Mouse (Mus musculus): ENCODE measurements around the gene Tusc2. TPM values are rescaled to one million over a fixed set of nuclear protein-coding genes. Genes with fewer than 3 reads are reported as not detected.
A peak's percentile ranks its signal among the peaks of the same experiment; 100 is the strongest.

Gene Tusc2
- polyA plus RNA-seq, 1 experiment from 2014 or later: 93.0 TPM

DNA sequence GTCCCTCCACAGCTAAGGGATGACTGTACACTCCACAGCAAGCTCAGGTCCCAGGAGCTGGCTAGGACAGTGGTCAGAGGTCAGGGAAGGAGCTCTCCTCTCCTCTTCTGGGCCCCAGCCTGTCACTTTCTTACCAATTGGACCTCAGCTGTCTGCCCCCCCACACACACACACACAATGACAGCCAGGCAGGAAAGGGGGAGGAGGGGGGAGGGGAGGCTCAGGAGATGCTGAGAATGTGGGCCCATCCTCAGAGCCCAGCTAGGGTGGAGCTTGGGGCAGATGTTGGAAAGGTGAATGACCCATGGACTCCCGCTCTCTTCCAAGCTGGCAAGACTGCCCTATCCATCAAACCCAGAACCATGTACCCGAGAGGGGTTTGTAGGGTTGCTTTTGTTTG, 44.0 kb downstream of the Tusc2 start:
- Histone ChIP-seq H3K27me3 (ENCODE audit: control insufficient read depth, insufficient read depth, low read length) (no peaks in the 10 kb centered on the region), H3K4me2 (ENCODE audit: low read depth) (peak overlapping the region; percentile 2; the same call in 1 of the 2 replicates), H3K9ac (ENCODE audit: low read length) (no peak overlapping the region), H3K27ac (ENCODE audit: low read depth, low read length) (no peak overlapping the region), H3K4me1 (ENCODE audit: control insufficient read depth, insufficient read depth, low read length) (peaks cover 37% of the 10 kb centered on the region), H3K4me3 (ENCODE audit: low read depth, low read length) (no peak overlapping the region), H3K9me3 (ENCODE audit: control insufficient read depth, low read length) (no peaks in the 10 kb centered on the region), H3K36me3 (ENCODE audit: control insufficient read depth, insufficient read depth, low read length) (no peaks in the 10 kb centered on the region)
- WGBS: 52% methylated on average over 2 of the region's 2 CpGs
- ATAC-seq (ENCODE audit: insufficient read depth, low FRiP score, low TSS enrichment): no peak
- no peak for DNase-seq (ENCODE audit: low spot score)

GRCm38 (mm10) chr9:107607653-107608245, 44.7 kb downstream of the Tusc2 start:
- no peak overlapping the region for H3K4me2 ChIP-seq (ENCODE audit: low read depth)
- 55% methylated on average over 9 of the region's 9 CpGs for WGBS
- no peak overlapping the region for H3K27ac ChIP-seq (ENCODE audit: low read depth, low read length)
- H3K27me3 ChIP-seq (ENCODE audit: control insufficient read depth, insufficient read depth, low read length): no peaks in the 10 kb centered on the region
- no peak overlapping the region; the same call in 1 of the 2 replicates for H3K9ac ChIP-seq (ENCODE audit: low read length)
- H3K9me3 ChIP-seq (ENCODE audit: control insufficient read depth, low read length): no peaks in the 10 kb centered on the region
- DNase-seq (ENCODE audit: low spot score) (no peak), ATAC-seq (ENCODE audit: insufficient read depth, low FRiP score, low TSS enrichment) (no peak)
- no peak overlapping the region for H3K4me3 ChIP-seq (ENCODE audit: low read depth, low read length)
- H3K36me3 ChIP-seq (ENCODE audit: control insufficient read depth, insufficient read depth, low read length): no peaks in the 10 kb centered on the region
- peaks cover 38% of the 10 kb centered on the region for H3K4me1 ChIP-seq (ENCODE audit: control insufficient read depth, insufficient read depth, low read length)

DNA sequence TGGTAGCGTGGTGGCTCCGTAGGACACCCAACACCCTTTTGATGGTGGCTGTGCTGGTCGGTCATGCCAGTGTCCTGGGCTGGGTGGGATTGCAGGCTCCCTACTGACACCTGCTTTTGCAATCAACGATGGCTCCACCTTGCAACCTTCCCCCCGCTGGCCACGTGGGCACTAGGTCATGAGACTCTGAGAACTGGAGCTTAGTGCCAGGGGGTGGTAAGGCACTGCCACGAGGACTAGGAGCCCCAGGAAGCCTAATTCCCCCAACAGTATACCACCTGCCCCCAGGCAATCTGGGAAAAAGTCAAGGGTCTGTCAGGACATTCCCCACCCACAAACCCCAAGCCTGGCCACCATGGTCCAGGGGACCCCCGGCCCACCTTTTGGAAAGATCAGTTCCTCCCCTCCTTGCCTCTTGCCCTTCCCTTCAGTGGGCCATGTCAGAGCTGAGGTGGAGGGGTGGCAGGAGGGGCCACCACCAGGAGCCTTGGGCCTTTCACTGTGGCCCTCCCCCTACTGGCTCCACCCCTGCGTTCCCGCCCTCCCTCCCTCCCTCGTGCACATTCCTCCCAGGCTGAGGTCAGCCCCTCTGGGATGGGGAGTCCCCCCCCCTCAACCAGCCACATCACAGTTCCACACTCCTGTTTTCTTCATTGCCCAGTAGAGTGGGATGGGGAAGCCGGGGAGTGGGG, 45.8 kb downstream of the Tusc2 start, which contains the start of gene Sema3b:
Sema3b (minus strand) TSS at position 489 of the 692 bp plus-strand sequence.
- DNase-seq (ENCODE audit: low spot score) (no peak), ATAC-seq (ENCODE audit: insufficient read depth, low FRiP score, low TSS enrichment) (no peak)
- no peak within 1 kb of the TSS for H3K4me3 ChIP-seq (ENCODE audit: low read depth, low read length)
- H3K27me3 ChIP-seq (ENCODE audit: control insufficient read depth, insufficient read depth, low read length): no peaks in the 10 kb centered on the region
- H3K36me3 ChIP-seq (ENCODE audit: control insufficient read depth, insufficient read depth, low read length): no peaks in the 10 kb centered on the region
- no peak within 1 kb of the TSS for H3K4me2 ChIP-seq (ENCODE audit: low read depth)
- H3K27ac ChIP-seq (ENCODE audit: low read depth, low read length): no peak within 1 kb of the TSS
- H3K9me3 ChIP-seq (ENCODE audit: control insufficient read depth, low read length): no peaks in the 10 kb centered on the region
- no peak within 1 kb of the TSS; the same call in 1 of the 2 replicates for H3K9ac ChIP-seq (ENCODE audit: low read length)
- 36% methylated on average over 12 of the region's 12 CpGs for WGBS
- peaks cover 41% of the 10 kb centered on the region for H3K4me1 ChIP-seq (ENCODE audit: control insufficient read depth, insufficient read depth, low read length)

GRCm38 (mm10) chr9:107609433-107609830, 46.4 kb downstream of the Tusc2 start:
- ATAC-seq (ENCODE audit: insufficient read depth, low FRiP score, low TSS enrichment) (no peak), DNase-seq (ENCODE audit: low spot score) (no peak)
- H3K27ac ChIP-seq (ENCODE audit: low read depth, low read length): no peak overlapping the region
- no peaks in the 10 kb centered on the region for H3K36me3 ChIP-seq (ENCODE audit: control insufficient read depth, insufficient read depth, low read length)
- H3K9ac ChIP-seq (ENCODE audit: low read length): no peak overlapping the region
- H3K4me3 ChIP-seq (ENCODE audit: low read depth, low read length): no peak overlapping the region
- H3K9me3 ChIP-seq (ENCODE audit: control insufficient read depth, low read length): no peaks in the 10 kb centered on the region
- H3K27me3 ChIP-seq (ENCODE audit: control insufficient read depth, insufficient read depth, low read length): no peaks in the 10 kb centered on the region
- H3K4me1 ChIP-seq (ENCODE audit: control insufficient read depth, insufficient read depth, low read length): peaks cover 38% of the 10 kb centered on the region
- WGBS: 68% methylated on average over 4 of the region's 4 CpGs
- no peak overlapping the region for H3K4me2 ChIP-seq (ENCODE audit: low read depth)

DNA sequence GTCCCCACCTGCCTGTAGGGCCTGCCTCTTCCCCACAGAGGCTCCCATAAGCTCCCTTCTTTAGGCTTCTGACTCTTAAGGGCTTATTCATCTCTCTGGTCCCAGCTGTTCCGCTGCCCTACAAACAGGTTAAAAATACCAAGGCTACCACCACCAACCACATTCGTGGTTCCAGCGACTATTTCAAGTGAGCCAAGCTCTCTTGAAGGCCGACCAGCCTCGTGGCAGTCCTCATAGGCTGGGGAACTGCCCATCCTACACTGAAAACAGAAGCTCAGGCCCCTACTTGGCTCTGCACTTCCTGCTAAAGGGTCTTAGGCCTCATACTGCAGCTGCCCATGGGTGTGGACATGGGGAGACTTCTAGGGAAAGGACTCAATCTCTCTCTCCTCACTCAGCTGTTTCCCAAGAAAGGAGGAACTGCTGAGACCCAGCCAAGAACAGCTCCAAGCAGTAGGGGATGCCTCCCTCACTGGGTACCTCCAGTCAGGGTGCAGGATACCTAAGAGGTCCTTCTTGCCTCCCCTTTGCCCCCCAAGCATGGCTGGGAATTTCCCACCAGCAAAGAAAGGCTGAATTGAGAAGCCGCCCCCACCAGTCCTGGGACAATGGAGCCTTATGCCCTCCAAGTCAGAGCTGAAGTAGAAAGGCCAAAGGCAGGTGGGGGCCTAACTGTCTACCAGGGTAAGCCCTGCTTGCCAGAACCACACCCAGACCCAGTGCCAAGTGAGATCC, 48.6 kb downstream of the Tusc2 start:
- H3K4me2 ChIP-seq (ENCODE audit: low read depth): peak overlapping the region; percentile 69
- WGBS: 82% methylated on average over 6 of the region's 6 CpGs
- no peaks in the 10 kb centered on the region for H3K9me3 ChIP-seq (ENCODE audit: control insufficient read depth, low read length)
- ATAC-seq (ENCODE audit: insufficient read depth, low FRiP score, low TSS enrichment) (no peak), DNase-seq (ENCODE audit: low spot score) (no peak)
- H3K4me3 ChIP-seq (ENCODE audit: low read depth, low read length): no peak overlapping the region
- H3K4me1 ChIP-seq (ENCODE audit: control insufficient read depth, insufficient read depth, low read length): peaks cover 44% of the 10 kb centered on the region
- H3K27me3 ChIP-seq (ENCODE audit: control insufficient read depth, insufficient read depth, low read length): no peaks in the 10 kb centered on the region
- peak overlapping the region; percentile 72 for H3K9ac ChIP-seq (ENCODE audit: low read length)
- H3K36me3 ChIP-seq (ENCODE audit: control insufficient read depth, insufficient read depth, low read length): peaks cover 15% of the 10 kb centered on the region
- peak overlapping the region; percentile 98 for H3K27ac ChIP-seq (ENCODE audit: low read depth, low read length)

- Histone ChIP-seq H3K36me3 (ENCODE audit: control insufficient read depth, insufficient read depth, low read length) (peaks cover 20% of the 10 kb centered on the region), H3K9me3 (ENCODE audit: control insufficient read depth, low read length) (no peaks in the 10 kb centered on the region), H3K9ac (ENCODE audit: low read length) (peak overlapping the region; percentile 72), H3K27ac (ENCODE audit: low read depth, low read length) (peak overlapping the region; percentile 98), H3K27me3 (ENCODE audit: control insufficient read depth, insufficient read depth, low read length) (no peaks in the 10 kb centered on the region), H3K4me1 (ENCODE audit: control insufficient read depth, insufficient read depth, low read length) (peaks cover 38% of the 10 kb centered on the region), H3K4me2 (ENCODE audit: low read depth) (peak overlapping the region; percentile 69), H3K4me3 (ENCODE audit: low read depth, low read length) (peak overlapping the region; percentile 28)
- 3% methylated on average over 43 of the region's 48 CpGs for WGBS
- peak; percentile 89 for ATAC-seq (ENCODE audit: insufficient read depth, low FRiP score, low TSS enrichment)
- peak; percentile 100 for DNase-seq (ENCODE audit: low spot score)
Observed at GRCm38 (mm10) chr9:107612191-107612944, 49.3 kb downstream of the Tusc2 start.

GRCm38 (mm10) chr9:107612945-107613569, 50.0 kb downstream of the Tusc2 start:
- H3K4me1 ChIP-seq (ENCODE audit: control insufficient read depth, insufficient read depth, low read length): peaks cover 34% of the 10 kb centered on the region
- H3K36me3 ChIP-seq (ENCODE audit: control insufficient read depth, insufficient read depth, low read length): peaks cover 23% of the 10 kb centered on the region
- no peaks in the 10 kb centered on the region for H3K9me3 ChIP-seq (ENCODE audit: control insufficient read depth, low read length)
- no peaks in the 10 kb centered on the region for H3K27me3 ChIP-seq (ENCODE audit: control insufficient read depth, insufficient read depth, low read length)
- peak overlapping the region; percentile 14; the same call in 1 of the 2 replicates for H3K9ac ChIP-seq (ENCODE audit: low read length)
- 12% methylated on average over 12 of the region's 12 CpGs for WGBS
- H3K4me3 ChIP-seq (ENCODE audit: low read depth, low read length): no peak overlapping the region
- peak overlapping the region; percentile 69 for H3K4me2 ChIP-seq (ENCODE audit: low read depth)
- DNase-seq (ENCODE audit: low spot score): no peak
- ATAC-seq (ENCODE audit: insufficient read depth, low FRiP score, low TSS enrichment): peak; percentile 15; the same call in 1 of the 2 replicates
- H3K27ac ChIP-seq (ENCODE audit: low read depth, low read length): peak overlapping the region; percentile 98

- Histone ChIP-seq H3K4me3 (ENCODE audit: low read depth, low read length) (no peak overlapping the region), H3K36me3 (ENCODE audit: control insufficient read depth, insufficient read depth, low read length) (peaks cover 32% of the 10 kb centered on the region), H3K9me3 (ENCODE audit: control insufficient read depth, low read length) (no peaks in the 10 kb centered on the region), H3K4me2 (ENCODE audit: low read depth) (no peak overlapping the region), H3K27ac (ENCODE audit: low read depth, low read length) (peak overlapping the region; percentile 56; the same call in 1 of the 2 replicates), H3K9ac (ENCODE audit: low read length) (peak overlapping the region; percentile 26; the same call in 1 of the 2 replicates), H3K27me3 (ENCODE audit: control insufficient read depth, insufficient read depth, low read length) (no peaks in the 10 kb centered on the region), H3K4me1 (ENCODE audit: control insufficient read depth, insufficient read depth, low read length) (peaks cover 28% of the 10 kb centered on the region)
- WGBS: 64% methylated on average over 4 of the region's 4 CpGs
- ATAC-seq (ENCODE audit: insufficient read depth, low FRiP score, low TSS enrichment): no peak
- peak; percentile 58 for DNase-seq (ENCODE audit: low spot score)
Observed at GRCm38 (mm10) chr9:107615035-107615434, 52.0 kb downstream of the Tusc2 start.

Data from neural tube, embryonic 11.5 days (tissue).